Mouse (Mus musculus) kidney, adult 2 months (tissue): Measurements from ENCODE around the gene Mtg2.

Experiments used
- CTCF ChIP-seq: fragments of 200-500 bp; conservative IDR thresholded peaks from 2 replicates; pipeline ENCODE4 v1.5.1; 2011; ENCODE audit warnings: low read depth, mild to moderate bottlenecking, control low read depth, low read length, moderate library complexity, mixed read lengths; ENCODE audit not compliant: insufficient read depth, insufficient read length
- POLR2A ChIP-seq: fragments of 200-500 bp; IDR thresholded peaks from one replicate; pipeline ENCODE4 v1.6.1; 2011; ENCODE audit warnings: low read depth, low read length, control low read depth

DNA sequence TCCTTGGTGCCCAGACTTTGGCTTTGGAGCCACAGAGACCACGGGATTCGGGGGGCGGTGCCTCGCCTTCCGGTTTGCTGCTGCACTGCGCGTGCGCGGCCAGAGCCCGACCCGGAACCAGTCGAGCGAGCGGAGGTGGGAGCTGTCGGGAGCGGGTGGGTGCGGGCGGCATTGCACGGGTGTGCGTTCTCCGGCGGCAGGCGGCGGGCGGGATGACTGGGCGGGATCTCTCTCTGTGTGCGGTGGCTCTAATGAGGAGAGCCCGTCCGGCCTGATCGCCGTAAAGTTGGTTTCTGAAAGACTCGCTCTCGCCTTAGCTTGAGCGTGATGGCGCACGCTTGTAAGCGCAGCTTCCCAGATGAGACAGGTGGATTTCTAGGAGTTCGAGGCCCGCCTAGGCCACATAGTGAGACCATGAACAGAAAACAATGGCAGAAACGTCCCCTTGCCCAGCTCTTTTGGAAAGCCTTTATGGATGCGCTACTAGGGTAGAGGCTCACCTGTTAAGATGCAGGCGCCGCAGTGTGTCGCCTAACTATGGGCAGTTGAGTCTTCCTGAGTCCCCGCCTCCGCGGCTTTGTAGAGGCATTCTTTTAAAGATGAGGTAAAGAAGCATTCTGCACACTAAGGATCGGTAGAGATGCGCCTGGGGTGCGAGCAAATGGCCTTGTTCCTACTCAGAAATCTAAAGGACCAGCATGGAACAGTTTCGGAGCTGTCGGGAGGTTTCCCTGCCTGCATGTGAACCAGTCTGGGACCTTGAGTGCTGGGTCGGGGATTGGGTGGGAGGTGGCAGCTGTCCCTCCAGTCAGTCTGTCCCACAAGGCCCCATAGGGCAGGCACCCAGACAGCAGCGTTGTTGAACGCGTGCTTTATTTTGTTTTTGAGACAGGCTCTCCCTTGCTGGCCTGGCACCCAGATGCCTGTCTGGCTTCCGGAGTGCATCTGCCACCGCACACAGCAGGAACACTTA, at the start of gene Mtg2:
- TF ChIP-seq POLR2A (peak; percentile 47), CTCF (no peak)
